Mouse (Mus musculus) Muller cell, postnatal 12 days (primary cell): ENCODE results near the gene Mthfd1l.

Source experiments
- DNase-seq: peaks from one replicate; pipeline ENCODE4 v3.0.0-alpha.2; 2015; ENCODE audit errors: inconsistent ontology term

Gene Mthfd1l

GRCm38 (mm10) chr10:4079643-4080244 lies 106.8 kb downstream of the Mthfd1l start:
- no peak for DNase-seq

- DNase-seq, result no peak
These were observed 110.7 kb downstream of the Mthfd1l start for GRCm38 (mm10) chr10:4083609-4084008.

- DNase-seq, result no peak
These were observed 112.0 kb downstream of the Mthfd1l start for GRCm38 (mm10) chr10:4084907-4085306.

GRCm38 (mm10) chr10:4085363-4086141 lies 112.6 kb downstream of the Mthfd1l start:
- DNase-seq, result no peak

GRCm38 (mm10) chr10:4087563-4087962 lies 114.6 kb downstream of the Mthfd1l start:
- no peak for DNase-seq

GRCm38 (mm10) chr10:4088744-4089414 lies 116.0 kb downstream of the Mthfd1l start:
- no peak for DNase-seq

- DNase-seq, result no peak
These were observed 117.0 kb downstream of the Mthfd1l start for GRCm38 (mm10) chr10:4089885-4090284.

GRCm38 (mm10) chr10:4092990-4093389 lies 120.1 kb downstream of the Mthfd1l start:
- no peak for DNase-seq

- no peak for DNase-seq
These were observed 121.3 kb downstream of the Mthfd1l start for GRCm38 (mm10) chr10:4094093-4094817.

- DNase-seq, result no peak
These were observed 123.2 kb downstream of the Mthfd1l start for GRCm38 (mm10) chr10:4096151-4096550.

- no peak for DNase-seq
These were observed 127.1 kb downstream of the Mthfd1l start for GRCm38 (mm10) chr10:4100007-4100406.

GRCm38 (mm10) chr10:4105676-4106528 lies 133.0 kb downstream of the Mthfd1l start:
- DNase-seq, result peak; percentile 95

- peak; percentile 99 for DNase-seq
These were observed 134.9 kb downstream of the Mthfd1l start for GRCm38 (mm10) chr10:4107661-4108338.

- peak; percentile 86 for DNase-seq
These were observed 135.5 kb downstream of the Mthfd1l start for GRCm38 (mm10) chr10:4108462-4108861.

GRCm38 (mm10) chr10:4111095-4111794 lies 138.3 kb downstream of the Mthfd1l start:
- DNase-seq, result peak; percentile 58

- no peak for DNase-seq
These were observed 138.8 kb downstream of the Mthfd1l start for GRCm38 (mm10) chr10:4111795-4112139.

GRCm38 (mm10) chr10:4112611-4113327 lies 139.9 kb downstream of the Mthfd1l start:
- peak; percentile 78 for DNase-seq

GRCm38 (mm10) chr10:4113328-4113658 lies 140.4 kb downstream of the Mthfd1l start:
- no peak for DNase-seq

GRCm38 (mm10) chr10:4116653-4117052 lies 143.7 kb downstream of the Mthfd1l start:
- no peak for DNase-seq
